Mouse (Mus musculus): ENCODE measurements at regions not wholly inside any gene's neighbourhood (a gene's known extent, or its start where the extent isn't known, plus 50 kb on each side); places are given as distances from the start of the nearest gene placed in this dataset.

DNA sequence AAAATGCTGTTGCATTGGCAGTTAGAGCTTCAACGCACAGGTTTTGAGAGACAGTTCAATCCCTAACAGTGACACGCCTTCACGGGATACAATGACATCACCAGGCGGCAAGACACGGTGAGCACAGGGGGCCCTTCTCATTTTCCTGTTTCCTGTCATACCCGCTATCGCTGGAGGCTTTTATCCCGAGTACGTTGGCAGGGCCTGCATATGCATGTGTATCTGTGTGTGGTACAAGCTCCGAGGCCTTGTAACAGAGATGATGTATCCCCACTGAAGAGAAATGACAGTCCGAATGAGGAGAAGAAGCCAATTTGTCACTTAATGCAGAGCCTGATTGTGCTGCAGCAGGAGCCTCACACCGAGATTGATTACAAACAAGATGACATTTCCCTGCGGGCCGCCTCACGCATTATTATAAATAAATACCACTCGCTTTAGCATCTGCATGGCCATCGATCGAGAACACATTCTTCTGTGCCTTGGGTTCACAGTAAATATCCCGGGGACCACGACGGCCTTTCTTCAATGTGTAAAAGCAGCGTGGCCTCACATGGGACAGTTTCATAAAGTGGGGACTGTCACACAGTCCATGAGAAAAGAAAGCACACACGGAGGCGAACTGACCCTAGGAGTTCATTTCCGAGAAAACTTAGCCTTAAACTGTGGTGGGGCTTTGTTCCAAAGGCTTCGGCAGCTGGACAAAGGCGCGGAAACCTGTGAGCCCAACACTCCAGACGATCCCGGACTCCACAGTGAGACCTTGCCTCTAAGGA is 54.9 kb upstream of the Noct start:
- Histone ChIP-seq H3K4me1 (ENCODE audit: insufficient read depth, low read length) (no peaks in the 10 kb centered on the region), H3K9me3 (ENCODE audit: low read length) (no peaks in the 10 kb centered on the region), H3K4me2 (replicated peaks; ENCODE audit: low read depth, low read length) (no peak overlapping the region), H3K27me3 (ENCODE audit: insufficient read depth, low read length) (no peaks in the 10 kb centered on the region), H3K9ac (replicated peaks; ENCODE audit: low read length) (no peak overlapping the region), H3K27ac (ENCODE audit: low read length) (no peak overlapping the region), H3K4me3 (ENCODE audit: low read length) (no peak overlapping the region), H3K36me3 (ENCODE audit: insufficient read depth, low read length) (no peaks in the 10 kb centered on the region)
- WGBS = 83% methylated on average over 30 of the region's 30 CpGs
- ATAC-seq (ENCODE audit: low FRiP score, low TSS enrichment) = no peak

DNA sequence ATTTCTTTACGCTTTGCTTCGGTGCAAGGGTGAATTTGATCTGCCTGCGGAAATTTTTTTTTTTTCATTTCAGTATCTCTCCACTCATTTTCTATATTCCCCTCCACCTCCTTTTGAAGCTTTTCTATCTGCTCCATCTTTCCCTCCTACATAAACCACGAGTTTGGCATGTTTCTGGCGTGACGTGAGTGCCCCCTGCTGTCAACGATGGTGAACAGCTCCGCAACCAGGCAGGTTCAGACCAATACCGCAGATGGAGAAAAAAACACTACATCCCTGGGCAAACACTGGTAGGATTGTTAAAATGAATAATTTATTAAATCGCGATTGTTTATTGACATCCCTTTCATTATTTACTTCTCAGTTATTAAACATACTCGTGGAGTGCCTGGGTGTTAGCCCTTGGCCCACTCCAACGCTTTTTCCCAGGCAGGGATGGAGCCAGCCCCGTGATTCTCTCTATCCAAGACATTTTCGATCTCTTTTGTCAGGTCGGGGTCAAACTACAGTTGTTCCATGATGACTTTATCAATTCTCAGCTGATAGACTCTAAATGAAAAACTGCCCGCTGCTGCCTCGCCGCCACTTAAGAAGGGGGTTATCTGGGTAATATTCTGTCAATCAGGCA is 53.9 kb upstream of the Noct start:
- Histone ChIP-seq H3K27me3 (ENCODE audit: insufficient read depth, low read length) (no peaks in the 10 kb centered on the region), H3K27ac (ENCODE audit: low read length) (no peak overlapping the region), H3K9me3 (ENCODE audit: low read length) (no peaks in the 10 kb centered on the region), H3K4me2 (replicated peaks; ENCODE audit: low read depth, low read length) (no peak overlapping the region), H3K4me1 (ENCODE audit: insufficient read depth, low read length) (no peaks in the 10 kb centered on the region), H3K4me3 (ENCODE audit: low read length) (no peak overlapping the region), H3K36me3 (ENCODE audit: insufficient read depth, low read length) (no peaks in the 10 kb centered on the region), H3K9ac (replicated peaks; ENCODE audit: low read length) (no peak overlapping the region)
- ATAC-seq (ENCODE audit: low FRiP score, low TSS enrichment) = peak; percentile 65; the same call in 1 of the 2 replicates
- 31% methylated on average over 19 of the region's 19 CpGs for WGBS

Measured in kidney, embryonic 16.5 days (tissue).